Mouse (Mus musculus) liver, postnatal 0 days (tissue): ENCODE measurements at regions not wholly inside any gene's neighbourhood (a gene's known extent, or its start where the extent isn't known, plus 50 kb on each side); places are given as distances from the start of the nearest gene placed in this dataset.

Experiments
- CTCF ChIP-seq: sonication (generic); IDR thresholded peaks from 2 replicates; pipeline ENCODE4 v1.5.1; 2016; ENCODE audit warnings: antibody characterized with exemption, low read depth
- EP300 ChIP-seq: IDR thresholded peaks from 2 replicates; pipeline ENCODE4 v1.6.1; 2016; ENCODE audit warnings: antibody characterized with exemption, low read depth, mild to moderate bottlenecking

GRCm38 (mm10) chr3:9084134-9084533 lies 525.8 kb downstream of the Zfp704 start:
- TF ChIP-seq CTCF, result no peak
- TF ChIP-seq EP300, result no peak
